Mouse (Mus musculus): ENCODE results near the gene Ssbp1. TPM values are rescaled to one million over a fixed set of nuclear protein-coding genes. Genes with fewer than 3 reads are reported as not detected.

Ssbp1 gene
- total RNA-seq, 2 experiments from 2014 or later, result 30.2 to 30.9 TPM

DNA sequence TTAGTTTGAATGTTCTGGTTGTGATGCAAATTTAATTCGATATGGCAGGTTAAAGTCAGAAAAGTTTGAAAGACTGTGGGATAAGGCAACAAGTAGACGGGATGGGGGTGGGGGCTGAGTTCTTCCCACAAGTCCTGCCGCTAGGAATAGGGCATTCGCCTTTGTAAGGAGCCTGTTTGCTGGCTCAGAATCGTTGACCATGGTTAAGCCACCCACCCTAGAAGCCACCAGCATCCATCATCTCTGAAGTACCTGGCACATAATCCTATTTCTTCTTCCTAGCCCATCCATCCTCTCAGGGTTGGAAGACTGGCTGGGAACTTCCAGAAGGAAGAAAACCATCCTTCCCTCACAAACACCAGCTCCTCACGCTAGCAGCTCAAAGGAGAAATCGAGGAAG lies 36.5 kb upstream of the Ssbp1 start:
- TF ChIP-seq CTCF (IDR thresholded peaks at IDR 0.05), result no peak
- intact Hi-C loops (cut with DNase I), result no loop called here
- DNase-seq (ENCODE audit: extremely low spot score in 1 of 2, low spot score in 2 of 2), result no peak
- Histone ChIP-seq H3K27ac (peak overlapping the region; percentile 89), H3K4me3 (peak overlapping the region; percentile 95)

DNA sequence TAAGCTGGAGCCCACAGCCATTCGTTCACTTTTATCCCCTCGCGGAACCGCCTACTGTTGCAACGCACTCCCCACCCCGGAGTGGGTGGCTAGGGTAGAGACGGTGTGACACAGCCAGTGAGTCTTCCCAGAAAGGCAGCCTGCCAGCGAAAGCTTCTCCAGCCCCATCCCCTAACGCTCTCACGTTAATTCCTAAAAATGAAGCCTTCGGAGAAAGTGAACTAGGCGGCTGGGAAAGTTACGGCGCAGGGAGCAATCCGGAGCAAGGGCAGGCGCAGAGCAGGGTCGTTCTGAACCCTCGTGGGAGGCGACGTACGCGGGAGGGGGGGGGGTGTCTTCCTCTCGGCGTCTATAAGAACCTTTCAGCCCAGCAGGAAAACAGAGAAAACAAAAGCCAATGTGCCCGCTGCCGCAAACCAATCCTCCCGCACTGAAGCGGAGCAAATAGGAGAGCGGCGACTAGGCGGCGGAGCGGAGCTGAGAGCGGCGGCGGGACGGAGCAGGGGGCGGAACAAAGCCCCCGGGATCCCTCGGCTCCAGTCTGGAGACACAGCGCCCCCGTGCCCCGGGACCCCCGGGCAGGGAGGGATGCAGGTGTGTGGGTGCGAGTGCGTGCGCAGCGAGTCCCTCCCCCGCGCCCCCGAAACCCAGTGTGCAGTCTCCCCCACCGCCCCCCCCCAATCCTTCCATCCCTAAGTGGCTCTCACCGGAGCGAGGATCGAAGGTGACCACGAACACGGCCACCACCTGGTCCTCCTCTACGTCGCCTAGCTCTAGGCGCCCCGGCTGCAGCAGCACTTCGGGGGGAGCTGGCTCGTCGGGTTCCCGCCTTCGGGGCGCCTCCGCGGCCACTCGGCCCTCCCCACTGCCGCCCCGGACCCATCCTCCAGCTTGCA lies 35.8 kb upstream of the Ssbp1 start:
- DNase-seq (ENCODE audit: extremely low spot score in 1 of 2, low spot score in 2 of 2), result peak; percentile 73 to 76
- no peak; the same call in 1 of the 2 replicates for TF ChIP-seq CTCF (IDR thresholded peaks at IDR 0.05)
- intact Hi-C loops (cut with DNase I), result no loop called here
- Histone ChIP-seq H3K27ac (peak overlapping the region; percentile 89), H3K4me3 (peak overlapping the region; percentile 95)

DNA sequence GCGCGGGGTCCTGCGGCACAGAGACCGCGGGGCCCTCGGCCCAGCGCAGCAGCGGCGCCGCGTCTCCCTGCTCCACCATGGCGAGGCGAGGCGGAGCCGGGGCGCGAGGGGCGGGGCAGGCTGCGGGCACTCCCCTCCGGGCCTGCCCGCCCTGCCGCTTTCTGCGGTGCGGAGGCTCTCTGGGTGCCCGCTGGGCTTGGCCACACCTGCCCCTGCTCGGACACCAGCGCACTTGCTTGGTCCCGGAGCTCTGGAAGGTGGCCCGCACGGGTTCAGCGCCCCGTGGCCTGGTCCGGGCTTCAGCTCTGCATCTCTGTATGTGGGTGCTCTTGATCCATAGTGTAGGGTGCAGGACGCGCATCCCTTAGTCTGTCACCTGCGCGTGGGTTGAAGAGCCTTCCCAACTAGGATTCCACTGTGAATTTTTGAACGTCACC lies 35.1 kb upstream of the Ssbp1 start, which contains the start of gene E330009J07Rik:
E330009J07Rik (minus strand) TSS at position 89 of the 437 bp plus-strand sequence.
- TF ChIP-seq CTCF (IDR thresholded peaks at IDR 0.05), result no peak
- DNase-seq (ENCODE audit: extremely low spot score in 1 of 2, low spot score in 2 of 2), result peak; percentile 82 to 83
- intact Hi-C loops (cut with DNase I), result no loop called here
- peak within 1 kb of the TSS; percentile 95 for H3K4me3 ChIP-seq
- peak within 1 kb of the TSS; percentile 89 for H3K27ac ChIP-seq

DNA sequence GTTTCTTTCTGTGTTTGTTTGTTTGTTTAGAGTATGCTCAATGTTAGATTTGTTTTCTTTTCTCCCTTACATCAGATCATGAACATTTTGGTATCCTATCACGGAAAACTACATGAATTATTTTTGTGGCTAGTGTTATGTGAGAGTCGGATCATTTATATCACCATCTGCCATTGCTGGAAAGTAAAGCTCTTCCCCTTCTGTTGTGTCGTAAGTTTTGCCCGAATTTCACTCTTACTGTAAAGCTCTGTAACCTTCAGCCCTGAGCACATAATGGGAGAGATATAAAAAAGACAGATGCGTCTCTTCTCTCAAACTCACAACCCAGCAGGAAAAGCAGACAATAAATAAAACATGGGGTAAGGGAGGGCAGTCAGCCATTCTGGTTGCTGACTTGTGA lies 32.2 kb upstream of the Ssbp1 start, which contains the start of gene Wee2:
Wee2 (plus strand) TSS at position 153 of the 400 bp plus-strand sequence.
- no peak for TF ChIP-seq CTCF (IDR thresholded peaks at IDR 0.05)
- H3K4me3 ChIP-seq, result no peak within 1 kb of the TSS
- DNase-seq (ENCODE audit: extremely low spot score in 1 of 2, low spot score in 2 of 2), result no peak
- H3K27ac ChIP-seq, result no peak within 1 kb of the TSS
- intact Hi-C loops (cut with DNase I), result loop anchor here (2.0 kb wide), 1 partner anchor 32 kb away; the partner anchor contains the start of gene Ssbp1

DNA sequence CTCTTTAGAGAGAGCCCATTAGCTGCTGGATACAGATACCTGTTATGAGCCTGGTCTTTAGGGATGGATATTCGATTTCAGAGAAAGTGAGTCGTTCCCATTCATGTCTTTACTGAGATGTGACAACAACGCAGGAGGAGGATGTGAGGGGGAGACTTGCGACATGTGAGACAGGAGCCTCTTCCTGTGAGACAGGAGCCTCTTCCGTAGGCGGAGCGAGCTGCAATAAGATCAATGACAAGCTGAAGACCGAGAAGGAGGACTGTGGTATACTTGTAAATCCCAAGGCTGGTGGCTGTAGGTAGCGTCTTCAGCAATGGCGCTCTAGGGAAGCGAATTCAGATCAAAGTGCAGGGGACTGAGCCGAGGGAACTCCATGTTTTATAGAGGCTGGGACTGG lies 31.4 kb upstream of the Ssbp1 start:
- no peak for DNase-seq (ENCODE audit: extremely low spot score in 1 of 2, low spot score in 2 of 2)
- no peak for TF ChIP-seq CTCF (IDR thresholded peaks at IDR 0.05)
- intact Hi-C loops (cut with DNase I), result loop anchor here (2.0 kb wide), 1 partner anchor 31 kb away; the partner anchor contains the start of gene Ssbp1
- H3K27ac ChIP-seq, result no peak overlapping the region
- H3K4me3 ChIP-seq, result no peak overlapping the region

DNA sequence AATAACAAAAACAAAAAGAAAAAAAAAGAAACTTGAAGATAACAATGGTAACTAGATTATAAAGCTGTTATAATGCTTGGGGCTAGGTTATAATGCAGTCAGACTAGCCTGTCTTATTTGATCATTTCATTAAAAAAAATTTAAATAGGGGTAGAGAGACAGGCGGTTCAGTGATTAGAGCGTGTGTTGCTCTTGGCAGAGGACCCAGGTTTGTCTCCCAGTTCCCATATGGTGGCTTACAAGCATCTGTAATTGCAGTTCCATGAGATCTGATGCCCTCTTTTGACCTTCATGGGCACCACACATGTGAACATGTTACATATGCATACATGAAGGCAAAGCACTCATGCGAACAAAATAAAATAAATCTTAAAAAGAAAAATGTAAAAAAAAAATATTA lies 29.9 kb upstream of the Ssbp1 start:
- intact Hi-C loops (cut with DNase I), result no loop called here
- no peak for TF ChIP-seq CTCF (IDR thresholded peaks at IDR 0.05)
- DNase-seq (ENCODE audit: extremely low spot score in 1 of 2, low spot score in 2 of 2), result no peak
- H3K27ac ChIP-seq, result no peak overlapping the region
- no peak overlapping the region for H3K4me3 ChIP-seq

DNA sequence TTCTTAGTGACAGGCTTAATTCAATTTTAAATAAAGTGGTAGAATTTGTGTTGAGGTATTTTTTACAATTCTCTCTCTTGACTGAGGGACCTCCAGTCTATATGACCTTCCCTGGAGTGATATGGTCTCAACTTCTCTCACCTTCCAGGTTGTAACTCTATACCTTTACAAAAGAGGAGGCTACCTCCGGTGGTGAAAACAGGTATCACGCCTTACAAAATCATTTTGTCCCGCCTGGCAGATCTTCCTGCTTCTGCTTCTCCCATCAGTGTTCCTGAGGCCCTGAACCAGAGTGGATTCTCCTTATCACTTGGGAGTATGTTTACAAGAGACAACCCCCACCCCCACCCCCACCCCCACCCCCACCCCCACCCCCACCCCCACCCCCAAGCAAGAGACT lies 29.4 kb upstream of the Ssbp1 start:
- TF ChIP-seq CTCF (IDR thresholded peaks at IDR 0.05), result peak; percentile 14
- intact Hi-C loops (cut with DNase I), result no loop called here
- Histone ChIP-seq H3K27ac (no peak overlapping the region), H3K4me3 (no peak overlapping the region)
- DNase-seq (ENCODE audit: extremely low spot score in 1 of 2, low spot score in 2 of 2), result no peak

DNA sequence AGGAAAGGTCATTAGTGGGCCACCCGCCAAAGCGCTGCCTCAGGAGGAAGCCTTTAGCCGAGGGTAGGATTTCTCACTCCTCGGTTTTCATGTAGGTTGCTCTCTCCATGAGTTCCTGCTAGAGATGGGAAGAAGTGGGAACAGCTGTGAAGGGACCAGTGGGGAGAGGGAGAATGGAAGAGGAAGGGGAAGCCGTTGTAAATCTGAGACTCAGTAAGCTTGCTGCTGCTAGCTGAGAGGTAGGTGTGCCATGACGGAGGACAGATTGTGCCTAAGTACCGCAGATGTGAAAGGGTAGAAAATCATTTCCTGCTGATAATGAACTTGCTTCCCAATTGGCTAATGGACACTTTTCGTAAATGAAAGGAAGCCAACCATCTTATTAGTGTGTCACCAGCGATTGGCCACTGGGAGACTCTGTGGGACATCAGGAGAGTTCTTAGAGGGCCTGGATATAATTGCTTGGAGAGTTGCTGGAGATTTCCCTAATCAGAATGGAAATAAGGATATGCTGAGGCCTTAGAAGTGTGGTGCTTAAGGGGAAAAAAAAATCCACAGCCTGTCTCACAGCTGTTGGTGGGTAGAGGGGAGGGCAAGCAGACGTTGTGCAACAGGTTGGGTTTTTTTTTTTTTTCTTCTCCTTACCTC lies 27.7 kb upstream of the Ssbp1 start:
- H3K4me3 ChIP-seq, result no peak overlapping the region

DNA sequence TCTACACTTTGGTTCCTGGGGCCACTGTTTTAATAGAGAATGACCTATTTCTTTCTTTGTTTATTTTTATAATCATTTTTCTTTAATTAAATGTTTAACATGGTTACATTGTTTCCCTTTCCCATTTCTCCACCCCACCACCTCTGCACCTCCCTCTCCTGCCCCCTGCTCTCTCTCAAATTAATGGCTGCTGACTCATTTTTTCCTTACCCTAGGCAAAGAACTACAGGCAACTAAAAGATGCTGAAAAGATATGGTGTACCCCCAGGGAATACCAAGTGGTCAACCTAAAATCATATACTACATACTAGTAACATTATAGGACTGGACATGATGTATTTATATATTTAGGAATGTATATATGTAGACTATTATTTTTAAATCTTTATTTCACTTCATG lies 22.5 kb upstream of the Ssbp1 start:
- H3K27ac ChIP-seq, result no peak overlapping the region
- TF ChIP-seq CTCF (IDR thresholded peaks at IDR 0.05), result no peak
- intact Hi-C loops (cut with DNase I), result no loop called here
- H3K4me3 ChIP-seq, result no peak overlapping the region
- no peak for DNase-seq (ENCODE audit: extremely low spot score in 1 of 2, low spot score in 2 of 2)

More for the DNA sequence above, 27.7 kb upstream of the Ssbp1 start:
- no peak for TF ChIP-seq CTCF (IDR thresholded peaks at IDR 0.05)
- intact Hi-C loops (cut with DNase I), result no loop called here
- H3K27ac ChIP-seq, result no peak overlapping the region
- no peak for DNase-seq (ENCODE audit: extremely low spot score in 1 of 2, low spot score in 2 of 2)

DNA sequence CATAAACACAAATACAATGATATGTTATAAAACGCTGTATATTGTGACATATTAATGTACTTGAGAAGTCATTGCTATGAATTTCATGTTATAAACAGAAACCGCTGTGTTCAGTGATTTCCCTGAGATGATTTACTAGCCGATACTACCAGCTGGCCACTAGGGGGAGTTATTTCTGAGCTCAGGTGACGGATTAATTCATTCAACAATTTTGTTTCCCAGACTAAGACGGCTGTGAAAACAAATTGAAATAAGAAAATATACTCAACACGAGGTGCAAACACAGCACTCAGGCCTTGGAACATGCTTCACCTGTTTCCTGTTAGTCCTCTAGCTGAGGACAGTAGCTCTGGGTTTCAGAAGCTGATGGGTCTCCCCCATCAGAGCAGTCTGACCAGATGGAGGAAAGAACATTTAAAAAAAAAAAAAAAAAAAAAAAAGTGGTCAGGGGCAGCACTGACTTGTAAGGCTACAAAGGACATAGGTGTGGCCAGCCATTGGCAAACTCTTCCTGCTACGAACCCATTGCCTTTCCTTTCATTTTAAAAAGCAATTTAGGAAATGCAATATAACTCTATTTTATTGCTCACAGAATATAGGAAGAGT lies 16.6 kb upstream of the Ssbp1 start:
- DNase-seq (ENCODE audit: extremely low spot score in 1 of 2, low spot score in 2 of 2), result no peak
- Histone ChIP-seq H3K4me3 (no peak overlapping the region), H3K27ac (no peak overlapping the region)
- intact Hi-C loops (cut with DNase I), result no loop called here
- peak; percentile 68 for TF ChIP-seq CTCF (IDR thresholded peaks at IDR 0.05)

DNA sequence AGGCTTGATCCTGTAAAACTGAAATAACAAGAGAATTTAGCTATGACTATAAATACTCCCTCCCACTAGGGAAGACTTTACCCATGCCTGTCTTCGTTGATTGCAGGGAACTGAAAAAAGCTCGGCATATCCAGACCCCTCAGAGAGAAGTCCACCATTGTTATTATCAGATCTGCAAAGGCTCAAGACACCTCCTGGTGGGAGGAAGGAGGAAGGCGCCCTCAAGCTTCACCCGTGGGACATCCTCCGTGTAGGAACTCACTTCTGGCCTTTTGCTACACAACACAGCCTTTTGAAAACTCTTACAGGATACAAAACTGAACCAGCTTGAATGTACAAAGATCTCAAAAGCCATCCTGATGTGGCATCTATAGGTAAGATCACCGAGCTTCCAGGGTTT lies 5.4 kb upstream of the Ssbp1 start:
- DNase-seq (ENCODE audit: extremely low spot score in 1 of 2, low spot score in 2 of 2), result no peak
- peak; percentile 40 for TF ChIP-seq CTCF (IDR thresholded peaks at IDR 0.05)
- intact Hi-C loops (cut with DNase I), result no loop called here
- no peak overlapping the region for H3K4me3 ChIP-seq
- H3K27ac ChIP-seq, result no peak overlapping the region

DNA sequence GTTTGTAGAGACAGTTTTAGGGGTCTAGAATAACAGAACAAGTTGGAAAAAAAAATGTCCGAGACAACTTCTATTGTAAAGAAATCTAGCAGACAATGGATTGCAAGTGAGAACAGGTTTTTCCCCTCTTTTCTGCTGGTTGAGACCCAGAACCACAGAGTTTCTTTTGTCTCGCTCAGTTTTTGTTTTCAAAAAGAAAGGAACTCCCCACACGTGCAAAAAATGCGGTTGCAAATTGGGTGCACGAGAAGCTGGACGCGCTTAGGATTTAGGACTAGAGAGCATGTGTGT lies 513 bp downstream of the Ssbp1 start:
- intact Hi-C loops (cut with DNase I), result loop anchor here (2.0 to 5.0 kb wide), 3 partner anchors 33 to 147 kb away; partner anchors contain the start of genes Agk and Wee2
- H3K4me3 ChIP-seq, result peak overlapping the region; percentile 56
- no peak for TF ChIP-seq CTCF (IDR thresholded peaks at IDR 0.05)

More for the DNA sequence above, 513 bp downstream of the Ssbp1 start:
- H3K27ac ChIP-seq, result peak overlapping the region; percentile 95
- no peak for DNase-seq (ENCODE audit: extremely low spot score in 1 of 2, low spot score in 2 of 2)
